ENCODE assay signal across 25 mouse cellular contexts in the genomic region with DNA sequence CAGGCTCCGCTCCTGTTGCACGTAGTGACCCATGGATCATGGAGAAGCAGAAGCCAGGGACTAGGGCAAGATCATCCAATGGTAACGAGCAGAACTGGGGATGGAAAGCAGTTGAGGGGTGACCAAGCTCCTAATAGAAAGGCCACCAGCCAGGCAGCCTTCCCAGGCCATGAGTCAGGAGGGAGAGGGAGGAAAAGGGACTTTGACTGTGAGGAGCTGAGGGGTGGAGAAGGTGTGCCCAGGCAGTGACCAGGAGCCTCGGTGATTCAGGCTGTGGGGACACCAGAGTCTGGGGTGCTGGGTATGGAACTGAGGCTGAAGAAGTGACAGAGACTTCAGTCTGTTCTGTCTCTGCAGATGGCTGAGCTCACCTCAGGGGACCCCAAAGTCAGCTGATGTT. TPM values are rescaled to one million over a fixed set of nuclear protein-coding genes. Genes with fewer than 3 reads are reported as not detected.
DNase-seq lines count a peak whose midpoint lies in the region; ATAC-seq and TF ChIP-seq lines count a peak whose summit lies in the region.
"Had no signal": no experiment of that assay in that cellular context is flagged by ENCODE, and none has a peak within 500 bp of the region (broad histone marks: within the 10 kb centered on the region; RNA-seq: fewer than 3 reads in every experiment).

No protein-coding gene starts in this region.

- H3K9ac ChIP-seq in forebrain, embryonic 12.5 days: no peak overlapping the region
- H3K9ac ChIP-seq in forebrain, postnatal 0 days: no peak overlapping the region
- no peak overlapping the region for H3K9ac ChIP-seq in kidney, embryonic 16.5 days (replicated peaks; ENCODE audit: low read length)
- H3K9ac ChIP-seq: hindbrain, embryonic 15.5 days; neural tube, embryonic 12.5 days had no signal

- peak overlapping the region; percentile 71; the same call in 1 of the 2 replicates for H3K27ac ChIP-seq in forebrain, embryonic 12.5 days
- no peak overlapping the region for H3K27ac ChIP-seq in forebrain, postnatal 0 days (ENCODE audit: low read depth, low read length)
- H3K27ac ChIP-seq in kidney, embryonic 16.5 days (ENCODE audit: low read length): peak overlapping the region; percentile 31; the same call in 1 of the 2 replicates
- H3K27ac ChIP-seq in embryonic facial prominence, embryonic 10.5 days (replicated peaks): peak overlapping the region; percentile 76
- H3K27ac ChIP-seq in olfactory bulb, adult 2 months (ENCODE audit: insufficient read depth, low read depth, low read length): peak overlapping the region; percentile 97
- H3K27ac ChIP-seq: hindbrain, embryonic 15.5 days; left cerebral cortex, adult 2 months; neural tube, embryonic 12.5 days had no signal

- no peak for ATAC-seq in forebrain, embryonic 12.5 days (ENCODE audit: low FRiP score)
- ATAC-seq in forebrain, postnatal 0 days: no peak
- no peak for ATAC-seq in kidney, embryonic 16.5 days (ENCODE audit: low FRiP score, low TSS enrichment)
- ATAC-seq: forebrain, embryonic 16.5 days had no signal

- 73% methylated on average over 4 of the region's 4 CpGs for WGBS in forebrain, embryonic 12.5 days
- 89% methylated on average over 4 of the region's 4 CpGs for WGBS in forebrain, postnatal 0 days
- 90% methylated on average over 4 of the region's 4 CpGs for WGBS in kidney, embryonic 16.5 days
- WGBS in embryonic facial prominence, embryonic 10.5 days: 82% methylated on average over 4 of the region's 4 CpGs
- WGBS in olfactory bulb, adult 2 months: 61% methylated on average over 4 of the region's 4 CpGs

- no peak overlapping the region for H3K4me2 ChIP-seq in forebrain, embryonic 12.5 days
- H3K4me2 ChIP-seq in forebrain, postnatal 0 days (ENCODE audit: low read depth): no peak overlapping the region
- H3K4me2 ChIP-seq in kidney, embryonic 16.5 days (replicated peaks; ENCODE audit: low read depth, low read length): no peak overlapping the region
- H3K4me2 ChIP-seq: heart, embryonic 11.5 days; hindbrain, embryonic 15.5 days; liver, embryonic 11.5 days; neural tube, embryonic 12.5 days had no signal

- no peak for DNase-seq in forebrain, postnatal 0 days
- no peak for DNase-seq in kidney, postnatal 25 days
- DNase-seq in embryonic facial prominence, embryonic 10.5 days (ENCODE audit: low spot score): no peak
- DNase-seq in layer of hippocampus, adult 18-20 months (ENCODE audit: low spot score in 2 of 2): no peak
- DNase-seq: B cell, adult 2 months; cerebellum, adult 18-20 months; cerebellum, postnatal 25 days; heart, postnatal 10 days; kidney, adult 18-20 months; kidney, postnatal 14 days; layer of hippocampus, adult 9-11 months; left cerebral cortex, postnatal 4 days; lung, adult 2 months; thymus, postnatal 25 days had no signal

- no peaks in the 10 kb centered on the region for H3K9me3 ChIP-seq in forebrain, embryonic 12.5 days
- H3K9me3 ChIP-seq in forebrain, postnatal 0 days (ENCODE audit: low read length): no peaks in the 10 kb centered on the region
- no peaks in the 10 kb centered on the region for H3K9me3 ChIP-seq in kidney, embryonic 16.5 days (ENCODE audit: low read length)
- H3K9me3 ChIP-seq in embryonic facial prominence, embryonic 10.5 days: no peaks in the 10 kb centered on the region
- H3K9me3 ChIP-seq: hindbrain, embryonic 15.5 days; megakaryocyte, embryonic 14.5 days; neural tube, embryonic 12.5 days had no signal

- H3K4me3 ChIP-seq in forebrain, embryonic 12.5 days (replicated peaks): no peak overlapping the region
- no peak overlapping the region for H3K4me3 ChIP-seq in forebrain, postnatal 0 days (ENCODE audit: low read depth, low read length)
- H3K4me3 ChIP-seq in kidney, embryonic 16.5 days (ENCODE audit: low read length): no peak overlapping the region
- H3K4me3 ChIP-seq in embryonic facial prominence, embryonic 10.5 days: no peak overlapping the region
- no peak overlapping the region for H3K4me3 ChIP-seq in olfactory bulb, adult 2 months (ENCODE audit: insufficient read depth, low read depth, low read length)
- H3K4me3 ChIP-seq: erythroblast, embryonic 14.5 days; hindbrain, embryonic 15.5 days; left cerebral cortex, adult 2 months; megakaryocyte, embryonic 14.5 days; neural tube, embryonic 12.5 days had no signal

- 0 out of 2 replicates have a peak, but pooled peaks cover 4% of the 10 kb centered on the region for H3K27me3 ChIP-seq in forebrain, embryonic 12.5 days
- no peaks in the 10 kb centered on the region for H3K27me3 ChIP-seq in forebrain, postnatal 0 days (ENCODE audit: insufficient read depth, low read length)
- H3K27me3 ChIP-seq in kidney, embryonic 16.5 days (ENCODE audit: insufficient read depth, low read length): no peaks in the 10 kb centered on the region
- no peaks in the 10 kb centered on the region for H3K27me3 ChIP-seq in embryonic facial prominence, embryonic 10.5 days (replicated peaks; ENCODE audit: low read depth, poor library complexity, severe bottlenecking)
- H3K27me3 ChIP-seq: hindbrain, embryonic 15.5 days; neural tube, embryonic 12.5 days had no signal

- no peak for TF ChIP-seq CTCF in forebrain, postnatal 0 days (IDR thresholded peaks at IDR 0.05; ENCODE audit: low read depth)
- no peak for TF ChIP-seq CTCF in olfactory bulb, adult 2 months (IDR thresholded peaks at IDR 0.05; ENCODE audit: insufficient read depth, low read depth, low read length)

- H3K4me1 ChIP-seq in forebrain, embryonic 12.5 days: peaks cover 41% of the 10 kb centered on the region
- no peaks in the 10 kb centered on the region for H3K4me1 ChIP-seq in forebrain, postnatal 0 days (ENCODE audit: insufficient read depth)
- H3K4me1 ChIP-seq in kidney, embryonic 16.5 days (ENCODE audit: insufficient read depth, low read length): peaks cover 17% of the 10 kb centered on the region
- peaks cover 60% of the 10 kb centered on the region for H3K4me1 ChIP-seq in embryonic facial prominence, embryonic 10.5 days
- H3K4me1 ChIP-seq in olfactory bulb, adult 2 months (ENCODE audit: control insufficient read depth, insufficient read depth, low read length): peaks cover 81% of the 10 kb centered on the region

- no peak for TF ChIP-seq POLR2A in olfactory bulb, adult 2 months (IDR thresholded peaks at IDR 0.05; ENCODE audit: insufficient read depth, low read depth, low read length)

- no peaks in the 10 kb centered on the region; the same call in 1 of the 2 replicates for H3K36me3 ChIP-seq in forebrain, embryonic 12.5 days (replicated peaks)
- H3K36me3 ChIP-seq in forebrain, postnatal 0 days (ENCODE audit: insufficient read depth): peaks cover 5% of the 10 kb centered on the region; the same call in 1 of the 2 replicates
- H3K36me3 ChIP-seq in kidney, embryonic 16.5 days (ENCODE audit: insufficient read depth, low read length): no peaks in the 10 kb centered on the region
- H3K36me3 ChIP-seq in embryonic facial prominence, embryonic 10.5 days (replicated peaks): 0 out of 2 replicates have a peak, but pooled peaks cover 10% of the 10 kb centered on the region
- H3K36me3 ChIP-seq: hindbrain, embryonic 15.5 days had no signal

RNA-seq across cellular contexts. Expression of a gene that starts 40.1 kb away (rescaled TPM):
- 5.6 and 6.8 TPM in 2 replicates for polyA plus RNA-seq in forebrain, embryonic 12.5 days (2016; fragmentation: Nextera tagmentation; extraction: Ambion mirVana)
- total RNA-seq in forebrain, postnatal 0 days (2014; rRNA removed): 3.8 and 4.5 TPM in 2 replicates
- 3.1 and 3.4 TPM in 2 replicates for polyA plus RNA-seq in forebrain, postnatal 0 days (2015; fragmentation: Nextera tagmentation; extraction: Ambion mirVana)
- polyA plus RNA-seq in kidney, embryonic 16.5 days (2015; fragmentation: Nextera tagmentation; extraction: Ambion mirVana): 0.66 and 0.75 TPM in 2 replicates
- polyA plus RNA-seq in embryonic facial prominence, embryonic 10.5 days (2016; fragmentation: Nextera tagmentation; extraction: Ambion mirVana): 1.4 and 2.3 TPM in 2 replicates
- not detected in 2 replicates for polyA plus RNA-seq in olfactory bulb, adult 2 months (2012; ENCODE audit: insufficient read depth, insufficient read length, low replicate concordance, missing spikeins)
- total RNA-seq in layer of hippocampus, adult 18-20 months (2021): 1 to 10 TPM; 2.2 to 2.3 TPM
- polyA plus RNA-seq: erythroblast, embryonic 14.5 days had no signal

RNA-seq across cellular contexts. Expression of a gene that starts 44.5 kb away (rescaled TPM):
- polyA plus RNA-seq in forebrain, embryonic 12.5 days (2016; fragmentation: Nextera tagmentation; extraction: Ambion mirVana): 29.9 and 34.4 TPM in 2 replicates
- total RNA-seq in forebrain, postnatal 0 days (2014; rRNA removed): 36.2 and 41.2 TPM in 2 replicates
- polyA plus RNA-seq in forebrain, postnatal 0 days (2015; fragmentation: Nextera tagmentation; extraction: Ambion mirVana): 30.9 and 38.2 TPM in 2 replicates
- 20.5 TPM in 2 replicates for polyA plus RNA-seq in kidney, embryonic 16.5 days (2015; fragmentation: Nextera tagmentation; extraction: Ambion mirVana)
- polyA plus RNA-seq in embryonic facial prominence, embryonic 10.5 days (2016; fragmentation: Nextera tagmentation; extraction: Ambion mirVana): 21.4 TPM in 2 replicates
- polyA plus RNA-seq in olfactory bulb, adult 2 months (2012; ENCODE audit: insufficient read depth, insufficient read length, low replicate concordance, missing spikeins): not detected in 2 replicates
- total RNA-seq in layer of hippocampus, adult 18-20 months (2021): 10 to 100 TPM; 18.8 to 24.5 TPM

RNA-seq across cellular contexts. Expression of a gene that starts 57.8 kb away (rescaled TPM):
- polyA plus RNA-seq in forebrain, embryonic 12.5 days (2016; fragmentation: Nextera tagmentation; extraction: Ambion mirVana): 597 and 603 TPM in 2 replicates
- 1,114 and 1,634 TPM in 2 replicates for total RNA-seq in forebrain, postnatal 0 days (2014; rRNA removed)
- 543 and 688 TPM in 2 replicates for polyA plus RNA-seq in forebrain, postnatal 0 days (2015; fragmentation: Nextera tagmentation; extraction: Ambion mirVana)
- polyA plus RNA-seq in kidney, embryonic 16.5 days (2015; fragmentation: Nextera tagmentation; extraction: Ambion mirVana): 746 and 752 TPM in 2 replicates
- polyA plus RNA-seq in embryonic facial prominence, embryonic 10.5 days (2016; fragmentation: Nextera tagmentation; extraction: Ambion mirVana): 769 and 805 TPM in 2 replicates
- 980 TPM in 1 of 2 replicates, not detected in the other for polyA plus RNA-seq in olfactory bulb, adult 2 months (2012; ENCODE audit: insufficient read depth, insufficient read length, low replicate concordance, missing spikeins)
- total RNA-seq in layer of hippocampus, adult 18-20 months (2021): 100 to 1,000 TPM; 288 to 291 TPM
